Mouse (Mus musculus) G1E (cell line): ENCODE measurements around the gene Tbc1d8.

ENCODE experiments used
- CTCF ChIP-seq: IDR thresholded peaks from 2 replicates; pipeline ENCODE4 v1.5.1; 2012; ENCODE audit warnings: low read depth, low read length, inconsistent platforms, mixed read lengths
- GATA1 ChIP-seq: IDR thresholded peaks from 2 replicates; pipeline ENCODE4 v1.6.1; 2012; ENCODE audit warnings: borderline replicate concordance, low read length, inconsistent platforms, mixed read lengths
- TAL1 ChIP-seq: conservative IDR thresholded peaks from 2 replicates; pipeline ENCODE4 v1.6.1; 2012; ENCODE audit warnings: low read depth, low read length, inconsistent platforms, mixed read lengths

DNA sequence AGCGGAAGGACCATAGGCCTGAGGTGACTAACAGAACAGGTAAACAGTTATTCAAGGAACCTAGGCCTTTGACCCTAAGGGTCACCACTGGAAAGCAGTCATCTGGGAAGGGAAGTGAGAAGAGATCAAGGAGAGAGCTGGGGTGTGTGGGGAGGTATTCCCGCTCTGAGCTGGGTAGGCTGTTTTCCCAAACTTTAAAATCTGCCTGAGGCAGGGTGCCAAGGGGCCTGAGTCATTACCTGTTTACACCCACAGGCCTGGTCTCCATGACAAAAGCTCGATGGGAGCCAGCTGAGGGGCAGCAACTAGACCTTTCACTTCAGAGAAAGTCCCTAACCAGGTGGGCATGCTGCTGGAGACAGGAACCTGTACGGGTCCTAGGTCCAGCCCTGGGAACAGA is 79.3 kb downstream of the Tbc1d8 start:
- TF ChIP-seq TAL1 (no peak), CTCF (no peak), GATA1 (no peak)
